ENCODE assay signal across 9 mouse cellular contexts in genomic region chr11:95402658-95403101, GRCm38 (mm10). TPM values are rescaled to one million over a fixed set of nuclear protein-coding genes. Genes with fewer than 3 reads are reported as not detected.
A peak's percentile ranks its signal among the peaks of the same experiment; 100 is the strongest.
DNase-seq lines count a peak whose midpoint lies in the region; ATAC-seq and TF ChIP-seq lines count a peak whose summit lies in the region.
"Had no signal": no experiment of that assay in that cellular context is flagged by ENCODE, and none has a peak within 500 bp of the region (broad histone marks: within the 10 kb centered on the region; RNA-seq: fewer than 3 reads in every experiment).

No protein-coding gene starts in this region.

- no peaks in the 10 kb centered on the region for H3K4me1 ChIP-seq in intestine, embryonic 16.5 days (ENCODE audit: control insufficient read depth, insufficient read depth, low read length)
- no peaks in the 10 kb centered on the region; the same call in 1 of the 2 replicates for H3K4me1 ChIP-seq in intestine, postnatal 0 days (replicated peaks; ENCODE audit: control insufficient read depth, insufficient read depth, low read length)
- H3K4me1 ChIP-seq in brown adipose tissue, adult 24 weeks (ENCODE audit: control insufficient read depth, insufficient read depth, insufficient read length, low read length): peaks cover 17% of the 10 kb centered on the region

- H3K9me3 ChIP-seq in intestine, embryonic 16.5 days (ENCODE audit: control insufficient read depth, low read length): no peaks in the 10 kb centered on the region
- H3K9me3 ChIP-seq in intestine, postnatal 0 days (ENCODE audit: control insufficient read depth): no peaks in the 10 kb centered on the region
- H3K9me3 ChIP-seq: embryonic facial prominence, embryonic 13.5 days; hindbrain, embryonic 12.5 days had no signal

- H3K9ac ChIP-seq in intestine, embryonic 16.5 days (ENCODE audit: low read depth, low read length): no peak overlapping the region
- H3K9ac ChIP-seq in intestine, postnatal 0 days (ENCODE audit: low read depth, low read length): no peak overlapping the region
- H3K9ac ChIP-seq: embryonic facial prominence, embryonic 13.5 days; hindbrain, embryonic 12.5 days had no signal

- H3K27me3 ChIP-seq in intestine, embryonic 16.5 days (replicated peaks; ENCODE audit: control insufficient read depth, insufficient read depth, low read length): no peaks in the 10 kb centered on the region
- no peaks in the 10 kb centered on the region for H3K27me3 ChIP-seq in intestine, postnatal 0 days (replicated peaks; ENCODE audit: control insufficient read depth, insufficient read depth, low read length)

- WGBS in intestine, embryonic 16.5 days: 26% methylated on average over 8 of the region's 8 CpGs
- 37% methylated on average over 8 of the region's 8 CpGs for WGBS in intestine, postnatal 0 days

- H3K4me2 ChIP-seq in intestine, embryonic 16.5 days (ENCODE audit: low read depth, low read length): no peak overlapping the region
- no peak overlapping the region for H3K4me2 ChIP-seq in intestine, postnatal 0 days (replicated peaks; ENCODE audit: low read depth)
- H3K4me2 ChIP-seq: embryonic facial prominence, embryonic 13.5 days; hindbrain, embryonic 12.5 days had no signal

- intact Hi-C loops in heart, postnatal 10 days (cut with DNase I): no loop called here

- peak; percentile 38; the same call in 1 of the 2 replicates for ATAC-seq in intestine, embryonic 16.5 days
- ATAC-seq in intestine, postnatal 0 days: no peak

- H3K36me3 ChIP-seq in intestine, embryonic 16.5 days (ENCODE audit: control insufficient read depth, insufficient read depth, low read length): no peaks in the 10 kb centered on the region
- H3K36me3 ChIP-seq in intestine, postnatal 0 days (ENCODE audit: control insufficient read depth, insufficient read depth): no peaks in the 10 kb centered on the region
- H3K36me3 ChIP-seq: embryonic facial prominence, embryonic 13.5 days; hindbrain, embryonic 12.5 days had no signal

- no peak for TF ChIP-seq CTCF in intestine, postnatal 0 days (IDR thresholded peaks at IDR 0.05; ENCODE audit: low read depth)

- DNase-seq in Muller cell, postnatal 12 days (ENCODE audit: inconsistent ontology term): peak; percentile 87
- peak; percentile 72 to 74 for DNase-seq in heart, postnatal 10 days
- no peak for DNase-seq in ovary, postnatal 10 days (ENCODE audit: low spot score)
- no peak for DNase-seq in layer of hippocampus, adult 18-20 months (ENCODE audit: low spot score in 2 of 2)

- H3K27ac ChIP-seq in intestine, embryonic 16.5 days (ENCODE audit: low read length): no peak overlapping the region
- no peak overlapping the region for H3K27ac ChIP-seq in intestine, postnatal 0 days (ENCODE audit: low read depth, low read length)
- H3K27ac ChIP-seq in brown adipose tissue, adult 24 weeks (replicated peaks; ENCODE audit: low read depth, low read length): peak overlapping the region; percentile 69
- H3K27ac ChIP-seq: embryonic facial prominence, embryonic 13.5 days; hindbrain, embryonic 12.5 days had no signal

- no peak overlapping the region for H3K4me3 ChIP-seq in intestine, embryonic 16.5 days (ENCODE audit: low read length)
- no peak overlapping the region for H3K4me3 ChIP-seq in intestine, postnatal 0 days (ENCODE audit: low read depth, low read length)
- H3K4me3 ChIP-seq in brown adipose tissue, adult 24 weeks (ENCODE audit: insufficient read depth, low read depth, low read length): no peak overlapping the region
- H3K4me3 ChIP-seq: embryonic facial prominence, embryonic 13.5 days; hindbrain, embryonic 12.5 days had no signal

RNA-seq across cellular contexts. Expression of gene Spop, which starts 11.2 kb away (rescaled TPM):
- 104 and 127 TPM in 2 replicates for polyA plus RNA-seq in intestine, embryonic 16.5 days (2015; fragmentation: Nextera tagmentation; extraction: Ambion mirVana)
- 54.1 and 61.2 TPM in 2 replicates for polyA plus RNA-seq in intestine, postnatal 0 days (2015; fragmentation: Nextera tagmentation; extraction: Ambion mirVana)
- polyA plus RNA-seq in brown adipose tissue, adult 24 weeks (2012; ENCODE audit: insufficient read depth, insufficient read length, missing spikeins): 83.2 and 94.8 TPM in 2 replicates
- total RNA-seq in heart, postnatal 10 days (2021): 100 to 1,000 TPM; 132 to 136 TPM
- total RNA-seq in layer of hippocampus, adult 18-20 months (2021): 100 to 1,000 TPM; 174 to 181 TPM

RNA-seq across cellular contexts. Expression of gene Slc35b1, which starts 18.2 kb away (rescaled TPM):
- polyA plus RNA-seq in intestine, embryonic 16.5 days (2015; fragmentation: Nextera tagmentation; extraction: Ambion mirVana): 116 and 117 TPM in 2 replicates
- polyA plus RNA-seq in intestine, postnatal 0 days (2015; fragmentation: Nextera tagmentation; extraction: Ambion mirVana): 130 and 144 TPM in 2 replicates
- polyA plus RNA-seq in brown adipose tissue, adult 24 weeks (2012; ENCODE audit: insufficient read depth, insufficient read length, missing spikeins): 36.4 and 42.8 TPM in 2 replicates
- 10 to 100 TPM; 51.0 to 52.8 TPM for total RNA-seq in heart, postnatal 10 days (2021)
- 10 to 100 TPM; 58.5 to 68.8 TPM for total RNA-seq in layer of hippocampus, adult 18-20 months (2021)

Comparison
In these comparisons a context has a peak if more than half of its experiments do, and no peak if none do; other contexts are left out.
1. DNase-seq: peak in Muller cell, postnatal 12 days (single experiment) and heart, postnatal 10 days (2 of 2); none in ovary, postnatal 10 days (single experiment) and layer of hippocampus, adult 18-20 months (0 of 2).